Mouse (Mus musculus) spleen, adult 2 months (tissue): ENCODE data around the gene Cd5l.

Experiments used
- CTCF ChIP-seq: fragments of 200-500 bp; IDR thresholded peaks from 2 replicates; pipeline ENCODE4 v1.5.1; 2011; ENCODE audit warnings: mild to moderate bottlenecking, inconsistent platforms; ENCODE audit not compliant: insufficient read depth, insufficient read length, insufficient replicate concordance; ENCODE audit errors: extremely low read depth
- POLR2A ChIP-seq: fragments of 200-500 bp; IDR thresholded peaks from 2 replicates; pipeline ENCODE4 v1.6.1; 2011; ENCODE audit warnings: low read depth, low read length, inconsistent platforms

- TF ChIP-seq CTCF (no peak), POLR2A (no peak; the same call in 1 of the 2 replicates)
Observed at GRCm38 (mm10) chr3:87377719-87378118, 20.0 kb downstream of the Cd5l start.
